Mouse (Mus musculus) large intestine, adult 2 months (tissue): ENCODE results near the gene Bcl9l. TPM values are rescaled to one million over a fixed set of nuclear protein-coding genes. Genes with fewer than 3 reads are reported as not detected.

Experiments
- DNase-seq: peaks from one replicate; pipeline ENCODE4 v3.0.0-alpha.2; 2012; ENCODE audit warnings: low read depth, low spot score
- WGBS: fragments of 180-500 bp; shearing (Covaris S2); methylation state at CpG from one replicate; pipeline ENCODE4 v1.1.7; 2018; 5-methylcytosine and 5-hydroxymethylcytosine counted together
- polyA plus RNA-seq: library from polyadenylated mRNA; depleted of rRNA; stranded (reverse); fragments of >200 nt; gene quantifications from 2 replicates; pipeline ENCODE4 v1.2.3, GENCODE M21; 2012

Gene Bcl9l
- polyA plus RNA-seq, 1 experiment: 10.0 TPM

DNA sequence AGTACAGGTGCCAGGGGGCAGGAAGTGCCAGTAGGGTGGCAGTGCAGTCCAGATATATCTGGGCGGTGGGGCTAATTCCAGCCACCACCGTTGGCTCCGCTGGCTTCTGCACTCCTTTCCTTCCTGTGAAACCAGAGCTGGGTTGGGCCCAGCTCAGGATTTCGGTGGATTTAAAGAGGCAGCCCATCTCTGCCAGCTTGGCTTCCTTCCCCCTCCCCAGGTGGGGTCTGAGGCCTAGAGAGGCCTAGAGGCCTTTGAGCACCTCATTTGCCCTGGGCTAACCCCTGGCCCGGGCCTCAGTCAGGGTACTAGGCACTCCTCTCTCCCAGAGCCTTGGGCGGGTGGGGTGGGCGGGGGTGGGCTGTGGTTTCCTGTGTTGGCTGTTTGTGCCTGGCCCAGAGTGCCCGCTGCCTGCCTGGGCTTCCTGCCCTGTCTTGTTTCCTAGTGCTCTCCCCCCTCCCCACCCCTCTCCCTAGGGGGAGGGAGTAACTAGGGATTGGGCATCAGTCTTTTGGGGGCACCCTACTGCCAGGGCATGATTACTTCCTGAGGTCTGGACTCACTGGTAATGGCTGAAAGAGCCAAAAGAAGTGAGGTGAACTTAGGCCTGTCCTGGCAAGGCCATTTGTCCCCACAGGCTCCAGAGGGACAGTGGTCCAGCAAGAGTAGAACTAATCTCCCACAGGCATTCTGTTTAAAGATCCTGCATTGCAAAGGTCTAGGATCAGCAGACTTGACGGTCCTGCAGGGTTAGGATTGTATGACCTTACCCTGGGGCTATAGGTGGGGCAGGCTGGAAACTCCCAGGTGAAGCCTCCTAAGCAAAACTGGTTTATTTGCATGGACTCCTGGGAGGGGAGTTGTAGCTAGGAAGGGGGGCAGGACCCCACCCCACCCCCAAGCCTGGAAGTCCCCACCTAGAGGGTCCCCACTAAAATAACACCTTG is 12.5 kb downstream of the Bcl9l start:
- 17% methylated on average over 9 of the region's 9 CpGs for WGBS
- DNase-seq: no peak

DNA sequence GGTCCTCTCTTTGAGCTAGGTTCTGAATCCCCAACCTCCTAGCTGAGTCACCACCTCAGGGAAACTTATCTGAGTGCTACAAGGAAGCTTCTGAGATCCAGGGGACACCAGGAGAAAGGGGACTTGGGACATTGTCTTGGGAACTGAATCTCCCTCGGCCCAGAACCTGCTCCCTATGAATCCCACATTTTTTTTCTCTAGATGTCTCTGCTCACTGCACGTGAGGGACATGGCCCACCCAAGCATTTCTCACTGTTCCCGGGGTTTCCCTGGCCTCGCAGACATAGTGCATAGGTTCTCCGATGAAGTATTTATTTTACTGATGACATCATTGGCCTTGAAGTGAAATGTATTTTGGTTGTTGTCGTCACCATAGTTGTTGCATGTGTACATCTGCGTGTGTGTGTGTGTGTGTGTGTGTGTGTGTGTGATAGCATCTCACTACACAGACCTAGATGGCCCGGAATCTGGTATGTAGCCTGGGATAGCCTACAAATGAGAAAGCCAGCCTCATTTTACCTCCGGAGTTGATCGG is 13.3 kb downstream of the Bcl9l start:
- 44% methylated on average over 10 of the region's 10 CpGs for WGBS
- no peak for DNase-seq

DNA sequence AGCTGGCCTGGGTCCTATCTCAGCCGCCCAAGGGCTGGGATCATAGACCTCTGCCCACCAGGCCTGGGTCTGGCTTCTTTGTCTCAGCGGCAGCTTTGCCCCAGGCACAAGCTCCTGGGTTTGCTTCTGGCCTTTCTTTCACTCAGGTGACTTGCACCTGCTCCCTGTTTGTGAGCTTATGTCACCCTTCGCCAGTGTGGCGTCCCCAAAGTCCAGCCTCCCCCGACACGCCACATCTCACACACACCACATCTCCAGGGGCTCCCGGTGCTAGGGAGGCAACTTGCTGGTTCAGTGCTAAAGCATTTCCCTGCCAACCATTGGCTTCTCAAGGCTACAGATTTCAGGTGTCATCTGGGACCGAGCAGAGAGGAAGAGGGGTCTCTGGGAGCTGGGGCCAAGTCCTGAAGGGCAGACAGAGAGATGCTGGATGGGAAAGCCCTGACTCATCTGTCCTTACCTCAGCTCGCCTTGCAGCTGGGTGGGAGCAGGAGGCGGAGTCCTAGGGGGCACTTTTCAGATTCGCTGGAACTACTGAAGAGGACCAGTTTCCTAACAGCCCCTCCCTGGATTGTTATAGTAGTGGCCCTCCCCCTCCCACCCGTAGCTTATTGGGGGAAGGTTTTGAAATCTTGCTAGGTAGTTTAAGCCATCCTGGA is 14.3 kb downstream of the Bcl9l start:
- whole genome bisulfite sequencing: 62% methylated on average over 12 of the region's 12 CpGs
- DNase-seq: no peak

DNA sequence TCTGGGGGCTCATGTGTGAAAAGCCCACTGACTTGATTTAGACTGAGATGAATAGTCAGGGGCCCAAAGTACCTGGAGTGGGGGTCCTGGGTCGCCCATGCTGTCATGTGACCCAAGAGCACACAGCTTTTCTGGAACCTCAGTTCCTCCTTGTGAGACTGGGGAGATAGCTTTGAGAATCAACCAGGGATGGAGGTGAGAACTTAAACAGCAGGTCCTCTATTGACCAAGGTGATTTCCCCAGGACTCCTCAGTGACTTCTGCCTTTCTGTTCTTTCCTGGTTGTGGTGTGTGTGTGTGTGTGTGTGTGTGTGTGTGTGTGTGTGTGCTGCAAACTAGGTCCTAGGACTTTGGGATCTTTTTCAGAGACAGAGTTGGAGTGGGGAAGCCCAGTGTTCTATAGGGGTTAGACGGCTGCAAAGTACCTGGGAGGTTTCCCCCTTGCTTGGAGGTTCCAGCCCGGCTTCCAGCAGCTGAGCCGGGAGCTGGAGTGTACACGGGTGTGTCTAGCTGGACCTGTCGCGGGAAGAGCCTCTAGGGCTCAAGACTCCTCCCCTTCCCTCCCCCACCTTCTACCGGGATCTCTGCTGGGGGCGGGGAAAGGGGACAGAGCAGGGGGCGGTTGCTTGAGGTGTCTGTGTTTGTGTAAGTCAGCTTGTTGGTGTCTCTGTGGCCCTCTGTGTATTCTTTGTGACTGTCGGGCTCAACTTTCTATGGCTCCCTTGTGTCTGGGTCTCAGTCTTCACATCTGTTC is 15.2 kb downstream of the Bcl9l start:
- WGBS: 2% methylated on average over 11 of the region's 11 CpGs
- DNase-seq: no peak

DNA sequence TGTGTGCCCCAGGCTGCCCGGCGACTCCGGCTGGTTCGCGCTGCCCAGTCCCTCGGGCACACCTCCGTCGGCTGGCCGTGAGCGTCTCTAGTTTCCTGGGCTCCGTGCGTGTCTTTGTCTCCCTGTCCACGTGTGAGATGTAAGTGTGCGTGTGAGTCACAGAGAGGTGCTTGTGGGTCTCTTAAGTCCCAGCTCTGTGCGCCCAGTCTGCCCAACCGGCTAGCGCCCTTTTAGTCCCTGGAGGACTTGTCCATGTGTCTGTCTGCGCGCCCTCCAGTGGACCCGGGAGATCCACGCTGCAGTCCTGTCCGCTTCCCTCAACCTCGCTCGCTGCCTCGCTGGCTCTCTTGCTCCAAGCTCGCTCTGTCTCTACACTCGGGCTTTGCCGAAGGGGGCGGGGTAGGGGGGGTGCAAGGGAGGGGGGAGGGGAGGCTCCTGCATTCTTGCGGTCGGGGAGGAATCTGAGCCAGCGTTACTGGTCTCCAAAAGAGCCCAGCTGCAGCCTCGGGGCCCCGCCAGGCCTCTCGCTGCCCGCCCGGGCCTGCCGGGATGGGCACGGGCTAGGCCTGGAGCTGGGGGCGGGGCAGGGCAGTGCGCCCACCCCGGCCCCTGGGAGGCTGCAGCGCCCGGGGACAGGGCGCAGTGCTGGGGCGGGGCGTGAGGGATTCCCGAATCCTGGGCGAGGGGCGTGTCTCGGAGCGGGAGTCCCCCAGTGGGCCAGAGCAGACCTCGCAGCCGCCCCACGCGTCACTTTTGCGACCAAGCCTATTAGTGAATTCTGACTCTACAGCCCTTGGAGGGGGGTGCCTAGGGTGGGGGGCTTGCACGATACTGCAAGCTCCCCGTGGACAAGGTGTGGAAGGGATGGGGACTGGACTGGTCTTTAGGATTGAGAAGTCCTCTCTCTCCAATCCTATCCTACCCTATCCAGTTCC is 16.1 kb downstream of the Bcl9l start:
- WGBS: 6% methylated on average over 59 of the region's 59 CpGs
- no peak for DNase-seq

DNA sequence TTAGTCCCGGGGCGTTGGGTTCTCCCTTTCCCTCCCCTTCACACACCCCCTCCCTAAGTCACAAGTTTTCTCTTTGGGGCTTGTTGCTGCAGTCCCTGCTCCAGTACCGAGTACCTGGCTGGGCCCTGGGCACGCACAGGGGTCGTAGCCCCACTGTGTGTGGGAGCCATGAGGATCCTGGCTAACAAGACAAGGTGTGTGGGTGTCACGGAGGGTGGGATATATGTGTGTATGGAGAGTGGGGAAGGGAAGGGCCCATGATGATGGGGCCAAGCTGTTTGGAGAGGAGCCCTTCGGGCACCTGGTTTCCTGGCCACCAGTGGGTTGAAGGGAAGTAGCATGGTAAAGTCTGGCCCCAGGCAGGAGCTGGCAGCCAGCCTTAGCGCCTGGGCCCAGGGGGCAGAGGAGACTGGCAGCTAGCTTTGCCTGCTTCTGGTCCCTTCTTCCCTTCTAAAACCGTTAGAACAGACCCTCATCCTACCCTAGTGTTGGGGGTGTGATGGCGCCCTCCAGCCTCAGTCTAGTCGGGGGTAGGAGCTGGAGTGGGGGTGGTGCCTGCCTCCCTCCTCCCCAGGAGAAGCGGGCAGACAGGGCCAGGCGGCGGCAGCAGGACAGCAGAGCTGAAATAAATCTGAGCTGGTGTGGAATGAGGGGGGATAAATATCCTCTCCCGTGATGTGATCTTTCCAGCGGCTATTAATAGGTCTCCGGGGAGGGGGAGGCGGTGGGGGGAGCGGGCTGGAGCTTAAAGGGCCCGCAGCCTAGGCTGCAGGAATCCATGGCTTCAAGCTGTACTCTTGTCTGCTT is 16.9 kb downstream of the Bcl9l start:
- no peak for DNase-seq
- WGBS: 55% methylated on average over 20 of the region's 20 CpGs

DNA sequence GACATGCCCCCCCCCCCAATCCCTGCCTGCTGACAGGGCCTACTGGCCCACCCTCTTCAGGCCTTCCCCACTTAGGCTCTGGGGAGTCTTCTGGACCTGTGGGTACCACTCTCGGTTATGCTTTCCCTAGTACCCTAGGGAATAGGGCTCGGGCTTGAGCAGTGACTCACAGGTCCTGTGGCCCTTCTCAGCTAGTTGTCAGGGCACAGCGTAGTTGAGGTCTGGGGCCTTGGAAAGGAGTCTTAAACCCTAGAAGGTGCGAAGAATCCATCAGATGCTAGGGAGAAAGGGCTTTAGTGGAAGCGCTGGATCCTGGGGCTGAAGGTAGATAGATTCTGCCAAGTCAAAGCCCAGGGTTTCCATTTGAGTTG is 17.5 kb downstream of the Bcl9l start:
- 70% methylated on average over 5 of the region's 5 CpGs for WGBS
- no peak for DNase-seq

DNA sequence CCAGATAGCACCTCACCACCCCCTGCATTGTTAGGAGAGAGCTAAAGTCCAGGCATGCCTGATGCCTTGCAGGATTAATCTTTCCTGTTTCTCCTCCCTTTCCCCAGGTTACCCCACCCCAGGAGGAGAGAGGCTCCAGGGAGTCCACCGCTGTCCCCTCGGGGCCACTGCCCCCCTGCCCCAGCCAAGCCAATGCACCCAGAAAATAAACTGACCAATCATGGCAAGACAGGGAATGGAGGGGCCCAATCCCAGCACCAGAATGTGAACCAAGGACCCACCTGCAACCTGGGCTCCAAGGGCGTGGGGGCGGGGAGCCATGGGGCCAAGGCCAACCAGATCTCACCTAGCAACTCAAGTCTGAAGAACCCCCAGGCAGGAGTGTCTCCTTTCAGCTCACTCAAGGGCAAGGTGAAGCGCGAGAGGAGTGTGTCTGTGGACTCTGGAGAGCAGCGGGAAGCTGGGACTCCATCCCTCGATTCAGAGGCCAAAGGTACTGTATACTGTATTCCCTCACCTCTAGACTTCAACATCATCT is 18.1 kb downstream of the Bcl9l start:
- DNase-seq: no peak
- 72% methylated on average over 8 of the region's 8 CpGs for WGBS

DNA sequence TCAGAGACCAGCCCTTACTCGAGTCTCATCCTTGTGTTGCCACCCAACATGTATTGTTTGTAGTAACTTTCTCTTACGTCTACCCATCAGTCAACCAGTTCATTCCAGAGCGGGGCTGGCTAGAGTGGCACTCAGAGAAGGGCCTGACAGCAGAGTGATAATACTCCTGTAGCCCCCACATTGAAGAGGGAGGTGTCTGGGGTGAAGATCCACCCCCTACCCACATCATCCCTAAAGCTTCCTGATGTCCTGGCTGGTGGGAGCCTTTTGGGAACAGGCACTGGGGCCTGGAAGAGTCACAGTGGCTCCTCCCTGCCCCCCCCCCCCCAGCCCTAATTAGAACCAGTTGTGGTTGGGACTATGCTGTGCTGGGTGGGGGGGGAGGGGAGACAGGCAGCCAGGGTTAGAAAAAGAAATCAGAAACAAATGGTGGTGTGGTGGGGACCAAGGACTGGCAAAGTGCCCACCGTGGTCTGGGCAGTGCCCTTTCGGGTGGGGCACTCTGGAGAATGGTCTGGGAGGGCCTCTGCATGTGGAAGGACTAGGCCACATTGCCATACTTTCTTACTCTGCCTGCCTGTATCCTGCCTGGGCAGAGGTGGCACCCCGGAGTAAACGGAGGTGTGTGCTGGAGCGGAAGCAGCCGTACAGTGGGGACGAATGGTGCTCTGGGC is 18.7 kb downstream of the Bcl9l start:
- no peak for DNase-seq
- 43% methylated on average over 10 of the region's 10 CpGs for WGBS

DNA sequence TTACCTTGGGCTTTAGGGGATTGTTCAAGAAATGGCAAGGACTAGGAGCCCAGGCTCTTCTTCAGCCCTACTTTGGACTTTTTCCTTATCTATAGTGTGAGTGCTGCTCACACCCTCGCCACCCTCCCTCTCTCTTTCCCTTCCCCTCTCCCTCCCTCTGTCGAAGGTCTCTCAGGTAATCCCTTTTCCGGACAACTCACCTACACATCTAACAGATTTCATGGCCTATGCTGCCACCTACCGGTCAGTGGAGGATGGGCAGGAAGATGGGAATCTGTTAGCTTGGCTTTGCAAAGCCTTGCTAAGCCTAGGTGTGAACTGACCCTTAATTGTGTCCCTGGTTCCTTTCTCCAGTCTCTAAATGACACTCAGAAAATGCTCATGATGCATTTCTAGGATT is 19.4 kb downstream of the Bcl9l start:
- WGBS: 1% methylated on average over 4 of the region's 4 CpGs
- DNase-seq: no peak

DNA sequence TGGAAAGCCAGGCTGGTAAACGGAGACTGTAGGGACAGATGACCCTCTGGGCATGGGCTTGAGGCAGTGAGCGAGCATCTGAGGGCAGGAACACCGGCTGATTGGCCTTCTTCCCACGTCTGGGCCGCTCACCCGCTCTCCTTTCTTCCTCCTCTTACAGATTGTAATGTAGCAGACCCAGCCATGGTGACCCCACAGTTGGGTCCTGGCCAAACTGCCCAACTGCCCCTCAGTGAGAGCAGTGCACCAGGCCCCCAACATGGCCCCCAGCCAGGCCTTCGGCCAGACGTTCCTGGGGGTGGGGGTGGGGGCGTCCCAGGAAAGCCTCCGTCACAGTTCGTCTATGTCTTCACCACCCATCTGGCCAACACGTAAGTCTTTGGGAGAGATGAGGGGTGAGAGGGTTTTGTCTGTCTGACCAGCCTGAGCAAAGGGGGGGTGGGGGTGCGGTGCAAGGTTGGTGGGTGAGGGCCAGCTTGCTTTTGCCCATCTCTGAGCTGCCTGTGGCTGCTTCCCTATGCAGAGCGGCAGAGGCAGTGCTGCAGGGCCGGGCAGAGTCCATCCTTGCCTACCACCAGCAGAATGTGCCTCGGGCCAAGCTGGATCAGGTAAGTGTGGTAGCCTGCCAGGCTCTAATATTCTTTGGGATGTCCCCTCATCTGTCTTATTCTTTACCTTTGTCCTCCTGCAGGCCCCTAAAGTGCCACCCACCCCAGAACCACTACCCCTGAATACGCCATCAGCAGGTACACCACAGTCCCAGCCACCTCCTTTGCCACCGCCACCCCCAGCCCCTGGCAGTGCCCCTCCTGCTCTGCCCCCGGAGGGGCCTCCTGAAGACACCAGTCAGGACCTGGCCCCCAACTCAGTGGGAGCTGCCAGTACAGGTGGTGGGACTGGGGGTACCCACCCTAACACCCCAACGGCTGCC is 22.5 kb downstream of the Bcl9l start:
- DNase-seq: no peak
- 82% methylated on average over 20 of the region's 20 CpGs for WGBS

DNA sequence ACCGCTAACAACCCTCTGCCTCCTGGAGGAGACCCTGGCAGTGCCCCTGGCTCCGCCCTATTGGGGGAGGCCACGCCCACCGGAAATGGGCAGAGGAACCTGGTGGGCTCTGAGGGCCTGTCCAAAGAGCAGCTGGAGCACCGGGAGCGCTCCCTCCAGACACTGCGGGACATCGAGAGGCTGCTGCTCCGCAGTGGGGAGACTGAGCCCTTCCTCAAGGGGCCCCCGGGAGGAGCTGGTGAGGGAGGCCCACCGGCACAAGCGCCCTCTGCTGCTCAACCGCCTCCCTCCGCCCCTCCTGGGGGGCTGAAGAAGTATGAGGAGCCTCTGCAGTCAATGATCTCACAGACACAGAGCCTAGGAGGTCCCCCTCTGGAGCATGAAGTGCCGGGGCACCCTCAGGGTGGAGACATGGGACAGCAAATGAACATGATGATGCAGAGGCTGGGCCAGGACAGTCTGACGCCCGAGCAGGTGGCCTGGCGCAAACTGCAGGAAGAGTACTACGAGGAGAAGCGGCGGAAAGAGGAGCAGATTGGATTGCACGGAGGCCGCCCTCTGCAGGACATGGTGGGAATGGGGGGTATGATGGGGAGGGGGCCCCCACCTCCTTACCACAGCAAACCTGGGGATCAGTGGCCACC is 23.3 kb downstream of the Bcl9l start:
- WGBS: 70% methylated on average over 23 of the region's 23 CpGs
- DNase-seq: no peak

DNA sequence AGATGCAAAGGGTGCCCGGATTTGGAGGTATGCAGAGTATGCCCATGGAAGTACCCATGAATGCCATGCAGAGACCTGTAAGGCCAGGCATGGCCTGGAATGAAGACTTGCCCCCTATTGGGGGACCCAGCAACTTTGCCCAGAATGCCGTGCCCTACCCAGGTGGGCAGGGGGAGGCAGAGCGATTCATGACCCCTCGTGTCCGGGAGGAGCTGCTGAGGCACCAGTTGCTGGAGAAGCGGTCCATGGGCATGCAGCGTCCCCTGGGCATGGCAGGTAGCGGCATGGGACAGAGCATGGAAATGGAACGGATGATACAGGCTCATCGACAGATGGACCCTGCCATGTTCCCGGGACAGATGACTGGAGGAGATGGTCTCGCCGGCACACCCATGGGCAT is 23.9 kb downstream of the Bcl9l start:
- DNase-seq: no peak
- WGBS: 93% methylated on average over 13 of the region's 13 CpGs

DNA sequence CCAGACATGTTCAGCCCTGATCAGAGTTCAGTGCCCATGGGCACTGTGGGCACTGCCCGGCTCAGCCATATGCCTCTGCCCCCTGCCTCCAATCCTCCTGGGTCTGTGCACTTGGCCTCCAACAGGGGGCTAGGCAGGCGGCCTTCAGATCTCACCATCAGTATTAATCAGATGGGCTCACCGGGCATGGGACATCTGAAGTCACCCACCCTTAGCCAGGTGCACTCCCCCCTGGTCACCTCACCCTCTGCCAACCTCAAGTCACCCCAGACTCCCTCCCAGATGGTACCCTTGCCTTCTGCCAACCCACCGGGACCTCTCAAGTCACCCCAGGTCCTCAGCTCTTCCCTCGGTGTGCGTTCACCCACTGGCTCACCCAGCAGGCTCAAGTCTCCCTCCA is 24.7 kb downstream of the Bcl9l start:
- WGBS: 88% methylated on average over 6 of the region's 6 CpGs
- no peak for DNase-seq

DNA sequence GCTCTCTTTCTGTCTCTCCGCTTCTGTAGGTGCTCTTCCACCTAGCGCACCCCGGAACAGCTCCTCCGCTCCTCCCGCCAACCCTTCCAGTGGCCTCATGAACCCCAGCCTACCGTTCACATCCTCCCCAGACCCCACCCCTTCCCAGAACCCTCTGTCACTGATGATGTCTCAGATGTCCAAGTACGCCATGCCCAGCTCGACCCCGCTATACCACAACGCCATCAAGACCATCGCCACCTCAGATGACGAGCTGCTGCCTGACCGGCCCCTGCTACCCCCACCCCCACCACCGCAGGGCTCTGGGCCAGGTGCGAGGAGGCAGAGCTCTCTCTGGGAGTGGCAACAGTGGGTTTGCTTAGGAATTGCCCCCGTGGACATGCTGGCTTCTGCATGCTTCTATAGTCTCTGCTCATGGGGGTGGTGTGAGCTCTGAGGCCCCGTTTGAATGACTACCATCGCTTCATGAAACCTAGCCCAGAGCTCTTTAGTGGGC is 25.5 kb downstream of the Bcl9l start:
- no peak for DNase-seq
- 84% methylated on average over 18 of the region's 18 CpGs for WGBS
